In genomic region chr15:79545496-79545895, GRCm38 (mm10) we compare ENCODE assay signal across 9 mouse cellular contexts. TPM values are rescaled to one million over a fixed set of nuclear protein-coding genes. Genes with fewer than 3 reads are reported as not detected.
DNase-seq lines count a peak whose midpoint lies in the region; ATAC-seq and TF ChIP-seq lines count a peak whose summit lies in the region.
"Had no signal": no experiment of that assay in that cellular context is flagged by ENCODE, and none has a peak within 500 bp of the region (broad histone marks: within the 10 kb centered on the region; RNA-seq: fewer than 3 reads in every experiment).

No protein-coding gene starts in this region.

- H3K27ac ChIP-seq in heart, embryonic 14.5 days (replicated peaks in 1 of 2; ENCODE audit: control insufficient read depth in 1 of 2, insufficient read depth in 1 of 2, low read depth in 2 of 2, low read length in 2 of 2) = peak overlapping the region; percentile 98 to 99
- no peak overlapping the region; the same call in 1 of the 2 replicates for H3K27ac ChIP-seq in ES-E14 (ENCODE audit: insufficient read depth, low read depth, low read length, poor library complexity, severe bottlenecking)
- H3K27ac ChIP-seq in forebrain, postnatal 0 days (ENCODE audit: low read depth, low read length) = peak overlapping the region; percentile 99
- H3K27ac ChIP-seq in macrophage = peak overlapping the region; percentile 74

- H3K79me2 ChIP-seq in macrophage (ENCODE audit: inconsistent target) = peaks cover 55% of the 10 kb centered on the region

- in situ Hi-C loops in ES-E14 (cut with MboI; ENCODE audit: low sequenced_read_pairs in 2 of 2, unreplicated experiment in 2 of 2) = no loop called here

- WGBS in heart, embryonic 14.5 days = 4% methylated on average over 3 of the region's 3 CpGs
- WGBS in forebrain, postnatal 0 days = 1% methylated on average over 3 of the region's 3 CpGs
- WGBS in macrophage (ENCODE audit: missing documents) = 2% methylated on average over 3 of the region's 3 CpGs

- H3K27me3 ChIP-seq in heart, embryonic 14.5 days (ENCODE audit: control insufficient read depth, insufficient read depth, low read length) = no peaks in the 10 kb centered on the region
- H3K27me3 ChIP-seq in forebrain, postnatal 0 days (ENCODE audit: insufficient read depth, low read length) = no peaks in the 10 kb centered on the region
- H3K27me3 ChIP-seq: Patski had no signal

- H3K9ac ChIP-seq in heart, embryonic 14.5 days (ENCODE audit: low read length) = peak overlapping the region; percentile 99
- H3K9ac ChIP-seq in ES-E14 (ENCODE audit: insufficient read depth, low read depth, low read length, poor library complexity, severe bottlenecking) = peak overlapping the region; percentile 98
- peak overlapping the region; percentile 98 for H3K9ac ChIP-seq in forebrain, postnatal 0 days

- no peak for DNase-seq in heart, adult 9 months (ENCODE audit: low spot score in 2 of 2)
- no peak for DNase-seq in ES-E14 (ENCODE audit: low read depth, low spot score)
- DNase-seq in forebrain, postnatal 0 days = no peak
- no peak for DNase-seq in T-cell, adult 2 months (ENCODE audit: low spot score)
- DNase-seq in gastrocnemius, postnatal 10 days = no peak

- peaks cover 38% of the 10 kb centered on the region for H3K36me3 ChIP-seq in heart, embryonic 14.5 days (ENCODE audit: control insufficient read depth, insufficient read depth, low read length)
- peaks cover 24% of the 10 kb centered on the region for H3K36me3 ChIP-seq in ES-E14 (ENCODE audit: control insufficient read depth, insufficient read depth, low read length, poor library complexity, severe bottlenecking)
- H3K36me3 ChIP-seq in forebrain, postnatal 0 days (ENCODE audit: insufficient read depth) = peaks cover 24% of the 10 kb centered on the region
- H3K36me3 ChIP-seq in macrophage (ENCODE audit: inconsistent target) = peaks cover 22% of the 10 kb centered on the region

- ATAC-seq in heart, embryonic 14.5 days (ENCODE audit: insufficient number of reproducible peaks, insufficient read depth, low FRiP score, low read depth) = no peak
- no peak for ATAC-seq in forebrain, postnatal 0 days
- ATAC-seq in cerebellum, adult (ENCODE audit: insufficient number of reproducible peaks, low FRiP score, low TSS enrichment) = no peak

- no peak for TF ChIP-seq CTCF in forebrain, postnatal 0 days (IDR thresholded peaks at IDR 0.05; ENCODE audit: low read depth)

- peaks cover 7 to 18% of the 10 kb centered on the region in 2 experiments for H3K4me1 ChIP-seq in heart, embryonic 14.5 days (ENCODE audit: control insufficient read depth in 2 of 2, insufficient read depth in 2 of 2, low read length in 2 of 2)
- peaks cover 0 to 4% of the 10 kb centered on the region in 2 experiments; a peak in 1 of 4 replicates for H3K4me1 ChIP-seq in ES-E14 (ENCODE audit: control insufficient read depth in 2 of 2, insufficient read depth in 2 of 2, low read length in 2 of 2, poor library complexity in 1 of 2)
- H3K4me1 ChIP-seq in forebrain, postnatal 0 days (ENCODE audit: insufficient read depth) = peaks cover 15% of the 10 kb centered on the region; the same call in 1 of the 2 replicates

- H3K4me2 ChIP-seq in heart, embryonic 14.5 days (ENCODE audit: low read length) = peak overlapping the region; percentile 79
- H3K4me2 ChIP-seq in forebrain, postnatal 0 days (ENCODE audit: low read depth) = peak overlapping the region; percentile 57

- peak overlapping the region; percentile 97 for H3K4me3 ChIP-seq in heart, embryonic 14.5 days (ENCODE audit: control insufficient read depth in 1 of 2, insufficient read depth in 1 of 2, low read depth in 1 of 2, low read length in 2 of 2)
- H3K4me3 ChIP-seq in ES-E14 (ENCODE audit: insufficient read depth in 1 of 2, low read depth in 1 of 2, low read length in 2 of 2, poor library complexity in 1 of 2, severe bottlenecking in 1 of 2) = peak overlapping the region; percentile 32 to 92
- peak overlapping the region; percentile 77 for H3K4me3 ChIP-seq in forebrain, postnatal 0 days (ENCODE audit: low read depth, low read length)
- peak overlapping the region; percentile 80 for H3K4me3 ChIP-seq in macrophage (ENCODE audit: inconsistent target)

- H3K9me3 ChIP-seq in heart, embryonic 14.5 days (ENCODE audit: control insufficient read depth, low read length) = no peaks in the 10 kb centered on the region
- no peaks in the 10 kb centered on the region for H3K9me3 ChIP-seq in ES-E14 (ENCODE audit: control insufficient read depth, insufficient read depth, low read depth, low read length)
- H3K9me3 ChIP-seq in forebrain, postnatal 0 days (ENCODE audit: low read length) = no peaks in the 10 kb centered on the region

TF ChIP-seq in ES-E14, 5 proteins besides CTCF, POLR2A, EP300 and RAD21:
- no peak for TF ChIP-seq MAFK (IDR thresholded peaks at IDR 0.05; ENCODE audit: insufficient read depth, low read depth, low read length)
- TF ChIP-seq CHD2 (IDR thresholded peaks at IDR 0.05; ENCODE audit: low read depth, low read length) = no peak
- TF ChIP-seq ZNF384 (IDR thresholded peaks at IDR 0.05; ENCODE audit: low read depth, low read length) = no peak
- TF ChIP-seq HCFC1 (IDR thresholded peaks at IDR 0.05; ENCODE audit: borderline replicate concordance, insufficient read depth, low read length) = no peak
- no peak for TF ChIP-seq ZC3H11A (IDR thresholded peaks at IDR 0.05; ENCODE audit: borderline replicate concordance, low read depth, low read length)
TF ChIP-seq in ES-E14: peak in this region for 0.

RNA-seq across cellular contexts. Expression of gene Ddx17, which starts 1.0 kb away (rescaled TPM):
- polyA plus RNA-seq in heart, embryonic 14.5 days (2014; fragmentation: Nextera tagmentation; extraction: Ambion mirVana) = 49.1 and 57.6 TPM in 2 replicates
- total RNA-seq in ES-E14 (2012; rRNA removed) = 186 and 211 TPM in 2 replicates
- 373 and 392 TPM in 2 replicates for total RNA-seq in forebrain, postnatal 0 days (2014; rRNA removed)
- polyA plus RNA-seq in forebrain, postnatal 0 days (2015; fragmentation: Nextera tagmentation; extraction: Ambion mirVana) = 21.5 and 26.5 TPM in 2 replicates
- total RNA-seq in macrophage (2018; cell fraction: chromatin; rRNA removed) = 1,000 to 10,000 TPM in 11 of 26 experiments, 100 to 1,000 TPM in 15; 397 to 1,314 (median 869) TPM
- 100 to 1,000 TPM in 20 of 26 experiments, 10 to 100 TPM in 6; 76.7 to 153 (median 111) TPM for total RNA-seq in macrophage (2018; cell fraction: cytosol; rRNA removed)
- total RNA-seq in macrophage (2018; cell fraction: nucleus; rRNA removed) = 100 to 1,000 TPM; 326 to 939 (median 508) TPM
- 83.2 to 165 TPM (median 122 TPM) in 3 replicates for polyA plus RNA-seq in macrophage (2018)
- total RNA-seq in gastrocnemius, postnatal 10 days (2021) = 100 to 1,000 TPM in 1 of 2 experiments, 10 to 100 TPM in 1; 94.8 to 163 TPM

RNA-seq across cellular contexts. Expression of gene Kdelr3, which starts 29.3 kb away (rescaled TPM):
- polyA plus RNA-seq in heart, embryonic 14.5 days (2014; fragmentation: Nextera tagmentation; extraction: Ambion mirVana) = 42.2 and 54.1 TPM in 2 replicates
- 16.2 and 25.6 TPM in 2 replicates for total RNA-seq in ES-E14 (2012; rRNA removed)
- total RNA-seq in forebrain, postnatal 0 days (2014; rRNA removed) = 3.1 and 5.6 TPM in 2 replicates
- 5.3 and 6.8 TPM in 2 replicates for polyA plus RNA-seq in forebrain, postnatal 0 days (2015; fragmentation: Nextera tagmentation; extraction: Ambion mirVana)
- 10 to 100 TPM in 1 of 26 experiments, under 1 TPM in 1, not detected in 24; 0.45 to 10.5 TPM for total RNA-seq in macrophage (2018; cell fraction: chromatin; rRNA removed)
- under 1 TPM in 2 of 26 experiments, not detected in 24; 0.05 to 0.14 TPM for total RNA-seq in macrophage (2018; cell fraction: cytosol; rRNA removed)
- total RNA-seq in macrophage (2018; cell fraction: nucleus; rRNA removed) = 1 to 10 TPM in 1 of 26 experiments, not detected in 25; 1.3 TPM
- not detected in 3 replicates for polyA plus RNA-seq in macrophage (2018)
- 10 to 100 TPM; 29.9 to 38.0 TPM for total RNA-seq in gastrocnemius, postnatal 10 days (2021)

RNA-seq across cellular contexts. Expression of gene Kcnj4, which starts 40.5 kb away (rescaled TPM):
- polyA plus RNA-seq in heart, embryonic 14.5 days (2014; fragmentation: Nextera tagmentation; extraction: Ambion mirVana) = 0.20 TPM in 1 of 2 replicates, not detected in the other
- 3.2 and 5.8 TPM in 2 replicates for total RNA-seq in ES-E14 (2012; rRNA removed)
- 17.3 and 17.8 TPM in 2 replicates for total RNA-seq in forebrain, postnatal 0 days (2014; rRNA removed)
- polyA plus RNA-seq in forebrain, postnatal 0 days (2015; fragmentation: Nextera tagmentation; extraction: Ambion mirVana) = 0.99 and 1.1 TPM in 2 replicates
- not detected for total RNA-seq in macrophage (2018; cell fraction: chromatin; rRNA removed)
- not detected for total RNA-seq in macrophage (2018; cell fraction: cytosol; rRNA removed)
- total RNA-seq in macrophage (2018; cell fraction: nucleus; rRNA removed) = not detected
- not detected in 3 replicates for polyA plus RNA-seq in macrophage (2018)
- total RNA-seq in gastrocnemius, postnatal 10 days (2021) = under 1 TPM; 0.26 to 0.27 TPM

RNA-seq across cellular contexts. Expression of gene Dmc1, which starts 59.4 kb away (rescaled TPM):
- polyA plus RNA-seq in heart, embryonic 14.5 days (2014; fragmentation: Nextera tagmentation; extraction: Ambion mirVana) = 1.8 TPM in 2 replicates
- 3.4 and 6.4 TPM in 2 replicates for total RNA-seq in ES-E14 (2012; rRNA removed)
- 1.8 and 3.2 TPM in 2 replicates for total RNA-seq in forebrain, postnatal 0 days (2014; rRNA removed)
- polyA plus RNA-seq in forebrain, postnatal 0 days (2015; fragmentation: Nextera tagmentation; extraction: Ambion mirVana) = 0.44 and 0.49 TPM in 2 replicates
- total RNA-seq in macrophage (2018; cell fraction: chromatin; rRNA removed) = 1 to 10 TPM in 1 of 26 experiments, under 1 TPM in 4, not detected in 21; 0.46 to 1.2 (median 0.69) TPM
- not detected for total RNA-seq in macrophage (2018; cell fraction: cytosol; rRNA removed)
- 1 to 10 TPM in 1 of 26 experiments, under 1 TPM in 3, not detected in 22; 0.28 to 2.3 (median 0.56) TPM for total RNA-seq in macrophage (2018; cell fraction: nucleus; rRNA removed)
- polyA plus RNA-seq in macrophage (2018) = not detected in 3 replicates
- 1 to 10 TPM in 1 of 2 experiments, under 1 TPM in 1; 0.40 to 1.0 TPM for total RNA-seq in gastrocnemius, postnatal 10 days (2021)
